ENCODE assay signal across 9 mouse cellular contexts in the genomic region with DNA sequence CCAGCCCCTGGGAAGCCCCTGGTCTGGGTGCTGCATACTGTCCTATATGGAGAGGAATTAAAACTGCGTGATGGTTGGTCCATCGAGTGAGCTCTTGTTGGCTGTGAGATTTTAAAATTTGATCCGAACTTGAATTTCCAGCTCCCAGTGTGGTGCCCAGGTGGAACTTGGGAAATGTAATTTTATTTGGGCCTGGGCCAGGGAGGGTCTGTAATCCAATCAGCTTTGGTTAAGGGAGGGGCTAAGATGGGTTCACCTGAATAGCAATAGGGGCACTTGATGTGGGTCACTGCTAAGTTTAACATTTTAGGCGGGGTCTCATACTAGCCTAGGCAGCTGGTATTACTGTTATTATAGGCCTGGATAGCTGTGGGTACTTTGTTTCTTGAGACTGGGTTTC. TPM values are rescaled to one million over a fixed set of nuclear protein-coding genes. Genes with fewer than 3 reads are reported as not detected.
DNase-seq lines count a peak whose midpoint lies in the region; ATAC-seq and TF ChIP-seq lines count a peak whose summit lies in the region.
"Had no signal": no experiment of that assay in that cellular context is flagged by ENCODE, and none has a peak within 500 bp of the region (broad histone marks: within the 10 kb centered on the region; RNA-seq: fewer than 3 reads in every experiment).

No protein-coding gene starts in this region.

- no peak for ATAC-seq in heart, embryonic 11.5 days (replicated peaks; ENCODE audit: insufficient number of reproducible peaks, low FRiP score, low TSS enrichment)
- no peak for ATAC-seq in lung, postnatal 0 days

- 55% methylated on average over 4 of the region's 4 CpGs for WGBS in heart, embryonic 11.5 days (ENCODE audit: insufficient replicate concordance)
- 52% methylated on average over 4 of the region's 4 CpGs for WGBS in lung, postnatal 0 days
- 65% methylated on average over 4 of the region's 4 CpGs for WGBS in small intestine, adult 2 months

- peak overlapping the region; percentile 43; the same call in 1 of the 2 replicates for H3K4me3 ChIP-seq in heart, embryonic 11.5 days (ENCODE audit: low read depth, low read length)
- H3K4me3 ChIP-seq in lung, postnatal 0 days (ENCODE audit: low read depth, low read length), result no peak overlapping the region
- peak overlapping the region; percentile 70; the same call in 1 of the 2 replicates for H3K4me3 ChIP-seq in brown adipose tissue, adult 24 weeks (ENCODE audit: insufficient read depth, low read depth, low read length)
- peak overlapping the region; percentile 68 for H3K4me3 ChIP-seq in small intestine, adult 2 months (ENCODE audit: low read depth, low read length)

- no peaks in the 10 kb centered on the region for H3K9me3 ChIP-seq in heart, embryonic 11.5 days (replicated peaks; ENCODE audit: control insufficient read depth, low read length)
- no peaks in the 10 kb centered on the region for H3K9me3 ChIP-seq in lung, postnatal 0 days (ENCODE audit: low read length)
- H3K9me3 ChIP-seq: midbrain, embryonic 10.5 days had no signal

- TF ChIP-seq CTCF in lung, postnatal 0 days (IDR thresholded peaks at IDR 0.05), result no peak
- TF ChIP-seq CTCF in small intestine, adult 2 months (IDR thresholded peaks at IDR 0.05; ENCODE audit: extremely low read depth, insufficient read length, insufficient replicate concordance, low read depth, low read length), result no peak

- H3K27ac ChIP-seq in heart, embryonic 11.5 days (ENCODE audit: low read depth, low read length), result no peak overlapping the region
- no peak overlapping the region for H3K27ac ChIP-seq in lung, postnatal 0 days (ENCODE audit: low read length)
- H3K27ac ChIP-seq in brown adipose tissue, adult 24 weeks (replicated peaks; ENCODE audit: low read depth, low read length), result no peak overlapping the region
- H3K27ac ChIP-seq in small intestine, adult 2 months (ENCODE audit: insufficient read depth, low read depth, low read length), result no peak overlapping the region
- H3K27ac ChIP-seq: midbrain, embryonic 10.5 days had no signal

- peak overlapping the region; percentile 78 for H3K4me2 ChIP-seq in heart, embryonic 11.5 days
- H3K4me2 ChIP-seq in lung, postnatal 0 days (replicated peaks; ENCODE audit: low read depth, low read length), result peak overlapping the region; percentile 54; the same call in 1 of the 2 replicates

- H3K27me3 ChIP-seq in heart, embryonic 11.5 days (ENCODE audit: control insufficient read depth, insufficient read depth, low read length), result peaks cover 39% of the 10 kb centered on the region
- H3K27me3 ChIP-seq in lung, postnatal 0 days (replicated peaks; ENCODE audit: insufficient read depth, low read length), result peaks cover 8% of the 10 kb centered on the region
- H3K27me3 ChIP-seq in small intestine, adult 2 months (ENCODE audit: control insufficient read depth, insufficient read depth, low read length), result no peaks in the 10 kb centered on the region

- peaks cover 11% of the 10 kb centered on the region; the same call in 1 of the 2 replicates for H3K4me1 ChIP-seq in heart, embryonic 11.5 days (ENCODE audit: control insufficient read depth, insufficient read depth, low read length)
- no peaks in the 10 kb centered on the region for H3K4me1 ChIP-seq in lung, postnatal 0 days (ENCODE audit: insufficient read depth, low read depth, low read length)
- peaks cover 2% of the 10 kb centered on the region; the same call in 1 of the 2 replicates for H3K4me1 ChIP-seq in brown adipose tissue, adult 24 weeks (ENCODE audit: control insufficient read depth, insufficient read depth, insufficient read length, low read length)
- peaks cover 10% of the 10 kb centered on the region for H3K4me1 ChIP-seq in small intestine, adult 2 months (ENCODE audit: control insufficient read depth, insufficient read depth, insufficient read length, low read length)

- TF ChIP-seq EP300 in lung, postnatal 0 days (IDR thresholded peaks at IDR 0.05), result no peak

- intact Hi-C loops in heart, postnatal 10 days (cut with DNase I), result no loop called here

- no peak overlapping the region for H3K9ac ChIP-seq in heart, embryonic 11.5 days (ENCODE audit: low read depth, low read length)
- H3K9ac ChIP-seq in lung, postnatal 0 days (replicated peaks; ENCODE audit: low read depth), result no peak overlapping the region

- TF ChIP-seq POLR2A in small intestine, adult 2 months (IDR thresholded peaks at IDR 0.05; ENCODE audit: low read depth, low read length), result no peak

- DNase-seq in heart, postnatal 10 days, result no peak
- DNase-seq in lung, postnatal 0 days (ENCODE audit: low spot score), result no peak
- no peak for DNase-seq in lung, postnatal 4 days
- no peak for DNase-seq in cerebellum, adult 9-11 months
- no peak for DNase-seq in thymus, adult 18-20 months

- peaks cover 8% of the 10 kb centered on the region for H3K36me3 ChIP-seq in heart, embryonic 11.5 days (ENCODE audit: control insufficient read depth, insufficient read depth, low read length)
- peaks cover 4% of the 10 kb centered on the region; the same call in 1 of the 2 replicates for H3K36me3 ChIP-seq in lung, postnatal 0 days (ENCODE audit: insufficient read depth, low read length)
- H3K36me3 ChIP-seq in small intestine, adult 2 months (ENCODE audit: control insufficient read depth, insufficient read depth, low read length), result peaks cover 21% of the 10 kb centered on the region

RNA-seq across cellular contexts. Expression of a gene that starts 1.0 kb away (rescaled TPM):
- 141 and 157 TPM in 2 replicates for polyA plus RNA-seq in heart, embryonic 11.5 days (2014; fragmentation: Nextera tagmentation; extraction: Ambion mirVana)
- 10 to 100 TPM; 54.5 to 58.0 TPM for total RNA-seq in heart, postnatal 10 days (2021)
- polyA plus RNA-seq in lung, postnatal 0 days (2015; fragmentation: Nextera tagmentation; extraction: Ambion mirVana), result 161 and 163 TPM in 2 replicates
- polyA plus RNA-seq in brown adipose tissue, adult 24 weeks (2012; ENCODE audit: insufficient read depth, insufficient read length, missing spikeins), result 44.2 and 47.4 TPM in 2 replicates
- 85.5 and 146 TPM in 2 replicates for polyA plus RNA-seq in small intestine, adult 2 months (2012; rRNA removed)

RNA-seq across cellular contexts. Expression of a gene that starts 1.3 kb away (rescaled TPM):
- 0.30 TPM in 1 of 2 replicates, not detected in the other for polyA plus RNA-seq in heart, embryonic 11.5 days (2014; fragmentation: Nextera tagmentation; extraction: Ambion mirVana)
- not detected for total RNA-seq in heart, postnatal 10 days (2021)
- 0.76 and 0.88 TPM in 2 replicates for polyA plus RNA-seq in lung, postnatal 0 days (2015; fragmentation: Nextera tagmentation; extraction: Ambion mirVana)
- polyA plus RNA-seq in brown adipose tissue, adult 24 weeks (2012; ENCODE audit: insufficient read depth, insufficient read length, missing spikeins), result 0.67 and 0.75 TPM in 2 replicates
- polyA plus RNA-seq in small intestine, adult 2 months (2012; rRNA removed), result 3.0 and 3.7 TPM in 2 replicates

RNA-seq across cellular contexts. Expression of a gene that starts 15.6 kb away (rescaled TPM):
- polyA plus RNA-seq in heart, embryonic 11.5 days (2014; fragmentation: Nextera tagmentation; extraction: Ambion mirVana), result 2.3 and 5.2 TPM in 2 replicates
- 10 to 100 TPM; 43.1 to 46.2 TPM for total RNA-seq in heart, postnatal 10 days (2021)
- polyA plus RNA-seq in lung, postnatal 0 days (2015; fragmentation: Nextera tagmentation; extraction: Ambion mirVana), result 19.1 and 20.3 TPM in 2 replicates
- polyA plus RNA-seq in brown adipose tissue, adult 24 weeks (2012; ENCODE audit: insufficient read depth, insufficient read length, missing spikeins), result 35.9 and 48.9 TPM in 2 replicates
- 57.9 and 115 TPM in 2 replicates for polyA plus RNA-seq in small intestine, adult 2 months (2012; rRNA removed)

RNA-seq across cellular contexts. Expression of a gene that starts 25.9 kb away (rescaled TPM):
- polyA plus RNA-seq in heart, embryonic 11.5 days (2014; fragmentation: Nextera tagmentation; extraction: Ambion mirVana), result 33.2 and 34.3 TPM in 2 replicates
- total RNA-seq in heart, postnatal 10 days (2021), result 10 to 100 TPM; 24.1 to 29.5 TPM
- polyA plus RNA-seq in lung, postnatal 0 days (2015; fragmentation: Nextera tagmentation; extraction: Ambion mirVana), result 22.6 and 23.8 TPM in 2 replicates
- 9.6 and 17.9 TPM in 2 replicates for polyA plus RNA-seq in brown adipose tissue, adult 24 weeks (2012; ENCODE audit: insufficient read depth, insufficient read length, missing spikeins)
- polyA plus RNA-seq in small intestine, adult 2 months (2012; rRNA removed), result 91.6 and 184 TPM in 2 replicates

RNA-seq across cellular contexts. Expression of a gene that starts 50.8 kb away (rescaled TPM):
- polyA plus RNA-seq in heart, embryonic 11.5 days (2014; fragmentation: Nextera tagmentation; extraction: Ambion mirVana), result 3.3 and 3.7 TPM in 2 replicates
- 10 to 100 TPM in 1 of 2 experiments, 1 to 10 TPM in 1; 9.4 to 12.0 TPM for total RNA-seq in heart, postnatal 10 days (2021)
- 15.6 and 29.8 TPM in 2 replicates for polyA plus RNA-seq in lung, postnatal 0 days (2015; fragmentation: Nextera tagmentation; extraction: Ambion mirVana)
- polyA plus RNA-seq in brown adipose tissue, adult 24 weeks (2012; ENCODE audit: insufficient read depth, insufficient read length, missing spikeins), result 7.1 and 10.5 TPM in 2 replicates
- 47.2 and 144 TPM in 2 replicates for polyA plus RNA-seq in small intestine, adult 2 months (2012; rRNA removed)
